Mouse (Mus musculus): ENCODE data around the gene Snrnp27.

Gene Snrnp27

DNA sequence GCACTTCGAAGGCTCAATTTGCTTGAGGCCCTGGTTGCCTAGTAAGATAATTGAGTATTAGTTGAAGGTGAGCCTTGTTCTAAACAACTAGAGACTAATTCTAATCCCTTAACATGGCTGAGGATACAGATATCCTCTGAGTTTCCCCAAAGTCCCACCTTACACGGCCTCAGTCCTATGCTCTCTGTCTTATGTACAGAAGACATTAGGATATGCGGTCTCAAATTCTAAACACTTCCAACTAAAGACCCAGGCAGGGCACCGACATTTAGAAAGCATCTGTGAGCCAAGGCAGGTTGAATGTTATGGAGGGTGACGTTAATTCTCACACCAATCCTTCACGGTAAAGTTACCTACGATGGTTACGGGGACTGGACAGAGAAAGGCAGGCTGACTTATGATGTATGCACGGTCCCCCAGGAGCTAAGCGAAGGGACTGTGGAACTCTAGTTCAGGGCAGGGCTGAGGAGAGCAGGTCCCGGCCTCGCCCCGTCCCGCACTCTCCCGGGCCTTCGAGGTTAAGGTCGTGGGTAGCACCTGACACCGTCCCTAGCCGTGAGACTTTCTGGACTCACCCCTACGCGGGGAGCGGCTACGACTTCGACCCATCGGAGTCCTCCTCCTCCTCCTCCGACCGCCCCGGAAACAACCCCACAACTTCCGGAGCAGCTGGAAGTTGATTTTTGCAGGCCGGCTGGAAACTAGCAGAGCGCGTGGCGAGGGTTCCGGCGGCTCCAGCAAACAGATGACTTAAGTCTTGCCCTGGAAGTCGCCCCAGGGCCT lies at the start of gene Snrnp27:
Gene Snrnp27 (minus strand): TSS at position 651 of the 783 bp plus-strand sequence.
- peak; percentile 93 for DNase-seq (ENCODE audit: low read depth, low spot score)

DNA sequence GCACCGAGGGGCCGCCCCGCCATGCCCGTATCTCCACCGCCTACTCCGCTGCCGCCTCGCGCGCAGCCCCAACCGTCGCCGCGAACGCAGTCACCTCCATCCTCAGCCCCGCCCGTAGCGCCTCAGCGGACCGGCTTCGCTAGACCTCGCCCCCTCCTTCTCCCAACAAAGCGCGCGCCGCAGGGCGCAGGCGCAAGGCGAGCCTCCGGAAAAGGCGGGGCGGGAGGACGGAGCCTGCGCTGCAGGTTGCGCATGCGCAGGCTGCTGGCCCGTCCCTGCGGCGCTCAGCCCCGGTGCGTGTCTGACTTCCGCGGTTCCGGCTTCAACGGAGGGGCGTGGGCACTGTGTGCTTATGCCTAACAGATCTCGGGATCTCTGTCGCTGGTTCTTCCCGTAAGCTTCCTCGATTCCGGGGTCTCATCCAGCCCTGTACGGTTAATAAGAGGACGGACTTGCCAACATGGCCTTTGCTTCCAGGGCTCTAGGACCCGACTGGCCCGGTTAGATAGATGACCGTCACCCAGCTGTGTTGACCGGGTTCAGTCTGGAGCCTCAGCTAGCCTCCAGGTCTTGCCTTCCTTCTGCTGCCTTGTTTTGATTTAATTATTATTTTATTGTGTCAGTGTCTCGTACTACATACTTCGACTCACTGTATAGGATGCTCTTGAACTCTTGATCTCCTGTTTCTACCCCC lies 49.0 kb upstream of the Snrnp27 start, which contains the start of gene Gmcl1:
Gene Gmcl1 (minus strand): TSS at position 201 of the 694 bp plus-strand sequence.
- peak; percentile 99 for DNase-seq (ENCODE audit: low read depth, low spot score)

DNA sequence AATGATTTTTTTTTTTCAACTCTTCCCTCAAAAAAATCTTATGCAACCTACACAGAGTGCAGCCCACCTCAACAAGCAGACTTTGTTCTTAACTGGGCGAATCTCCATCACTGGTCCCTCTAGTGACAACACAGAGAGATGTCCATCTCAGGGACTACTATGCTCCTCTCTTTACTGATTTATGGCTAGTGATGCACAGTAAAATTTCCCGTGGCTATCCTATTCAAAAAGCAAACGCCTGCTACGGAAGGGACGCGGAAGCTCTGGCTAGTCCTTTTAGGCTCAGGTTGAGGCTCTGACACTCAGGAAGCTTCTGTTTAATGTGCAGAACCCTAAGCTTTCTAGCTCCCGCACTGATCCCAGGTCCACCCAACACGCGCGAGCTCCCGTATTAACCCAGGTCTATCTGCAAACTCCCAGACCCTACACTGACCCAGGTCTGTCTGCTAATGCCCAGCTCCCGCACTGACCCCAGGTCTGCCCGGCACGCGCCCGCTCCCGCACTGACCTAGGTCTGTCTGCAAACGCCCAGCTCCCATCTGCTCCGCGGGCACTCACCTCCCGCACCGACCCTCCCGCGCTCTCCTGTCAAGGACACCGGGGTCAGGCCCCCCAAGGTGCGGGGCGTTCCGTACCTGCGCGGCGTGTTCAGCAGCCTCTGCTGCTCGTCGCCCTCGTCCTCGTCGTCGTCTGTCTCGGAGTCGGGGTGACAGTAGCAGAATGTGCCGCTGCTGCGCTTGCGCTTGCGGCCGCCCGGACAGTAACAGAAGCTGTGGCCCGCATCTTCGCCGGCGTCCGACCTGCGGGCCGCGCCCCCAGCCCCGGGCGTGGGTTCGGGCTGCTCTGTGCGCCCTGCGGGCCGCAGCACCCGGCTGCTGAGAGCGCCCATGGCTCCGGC lies 48.2 kb upstream of the Snrnp27 start:
- peak; percentile 16 for DNase-seq (ENCODE audit: low read depth, low spot score)

GRCm38 (mm10) chr6:86728711-86729110 lies 44.4 kb upstream of the Snrnp27 start:
- DNase-seq (ENCODE audit: low read depth, low spot score) = no peak

DNA sequence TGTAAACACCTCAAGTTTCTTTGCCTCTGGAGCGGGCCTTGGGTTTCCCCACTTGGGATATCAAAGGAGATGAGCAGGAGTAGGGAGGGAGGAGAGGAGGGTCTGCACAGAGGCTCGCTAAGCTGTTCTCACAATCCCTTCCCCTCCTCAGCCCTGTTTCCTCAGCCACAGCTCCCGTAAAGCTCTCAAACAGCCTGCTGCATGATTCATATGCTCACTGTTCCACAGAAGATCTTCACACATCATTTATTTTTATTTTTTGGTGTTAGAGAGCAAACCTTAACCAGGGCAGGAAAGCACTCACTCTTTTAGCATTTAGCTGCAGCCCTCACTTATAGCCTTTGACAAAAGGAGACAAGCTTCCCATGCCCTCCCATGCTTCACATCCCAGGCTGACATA lies 37.7 kb upstream of the Snrnp27 start:
- no peak for DNase-seq (ENCODE audit: low read depth, low spot score)

DNA sequence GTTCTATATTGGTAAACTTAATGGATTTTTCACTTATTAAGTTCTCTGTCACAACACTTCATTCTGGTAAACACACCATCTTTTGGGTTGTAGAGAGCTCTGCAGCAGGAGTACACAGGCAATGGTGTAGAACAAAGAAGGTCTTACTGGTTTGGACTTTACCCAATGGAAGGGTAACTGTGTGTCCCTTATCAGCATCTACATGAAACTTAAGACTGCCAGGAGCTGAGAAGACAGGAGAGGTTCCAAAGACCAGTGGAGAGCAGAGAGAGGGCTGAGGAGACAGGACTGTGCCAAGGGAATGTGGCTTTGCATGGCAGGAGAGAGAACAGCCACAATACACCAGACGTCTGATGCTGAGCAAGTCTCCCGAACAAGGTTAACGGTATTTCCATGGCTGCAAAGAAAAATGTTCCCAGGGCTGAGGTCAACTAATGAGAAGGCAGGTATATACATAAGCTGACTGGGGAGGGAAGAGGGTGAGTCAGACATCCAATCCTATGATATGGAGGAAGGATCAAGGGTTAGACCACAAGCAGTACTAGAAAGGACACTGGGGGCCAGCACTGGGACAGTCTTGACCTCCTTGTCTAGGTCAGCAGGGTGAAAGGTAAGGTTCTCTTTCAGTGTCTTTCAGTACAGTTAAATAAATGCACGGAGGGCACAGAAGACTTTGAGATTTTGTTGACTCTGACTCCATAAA lies 23.9 kb upstream of the Snrnp27 start:
- no peak for DNase-seq (ENCODE audit: low read depth, low spot score)

DNA sequence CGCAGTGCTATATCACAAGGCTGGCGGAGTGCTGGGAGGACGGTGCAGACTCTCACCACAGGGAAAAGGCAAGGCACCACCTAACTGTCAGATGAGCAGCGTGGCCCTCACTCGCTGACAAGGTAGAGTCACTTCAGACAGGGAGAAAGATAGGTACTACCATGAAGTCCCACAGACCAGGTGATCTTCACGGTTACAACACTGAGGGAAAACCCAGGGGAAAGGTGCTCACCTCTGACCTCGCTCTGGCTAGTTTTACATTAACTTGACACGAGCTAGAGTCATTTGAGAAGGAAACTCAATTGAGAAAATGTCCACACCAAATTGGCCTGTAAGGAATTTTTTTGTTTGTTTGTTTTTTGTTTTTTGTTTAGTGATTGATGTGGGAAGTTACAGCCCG lies 18.3 kb upstream of the Snrnp27 start:
- DNase-seq (ENCODE audit: low read depth, low spot score) = no peak

GRCm38 (mm10) chr6:86697903-86698302 lies 13.6 kb upstream of the Snrnp27 start:
- DNase-seq (ENCODE audit: low read depth, low spot score) = no peak

- DNase-seq (ENCODE audit: low read depth, low spot score) = no peak
Observed at GRCm38 (mm10) chr6:86696213-86696612, 11.9 kb upstream of the Snrnp27 start.

GRCm38 (mm10) chr6:86694465-86694864 lies 10.1 kb upstream of the Snrnp27 start:
- peak; percentile 66 for DNase-seq (ENCODE audit: low read depth, low spot score)

DNA sequence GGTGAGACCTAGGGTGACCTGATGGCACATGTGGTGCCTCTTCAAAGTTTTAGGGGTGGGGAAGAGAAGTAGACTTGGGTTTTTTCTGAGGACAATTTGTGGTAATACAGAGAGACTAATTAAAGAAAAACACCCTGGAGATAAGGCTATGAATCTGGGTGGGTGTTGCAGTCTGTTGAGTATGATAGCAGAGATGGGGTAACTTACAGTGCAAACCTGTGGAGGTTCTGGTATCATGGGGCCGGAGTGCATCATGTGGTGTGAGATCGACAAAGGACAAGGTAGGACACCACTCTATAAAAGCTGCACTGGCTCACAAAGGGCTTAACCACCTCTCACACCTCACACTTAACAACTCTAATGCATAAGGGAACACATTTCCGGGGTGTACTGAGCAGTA lies 5.3 kb upstream of the Snrnp27 start:
- DNase-seq (ENCODE audit: low read depth, low spot score) = no peak

GRCm38 (mm10) chr6:86686971-86687370 lies 2.6 kb upstream of the Snrnp27 start:
- no peak for DNase-seq (ENCODE audit: low read depth, low spot score)

DNA sequence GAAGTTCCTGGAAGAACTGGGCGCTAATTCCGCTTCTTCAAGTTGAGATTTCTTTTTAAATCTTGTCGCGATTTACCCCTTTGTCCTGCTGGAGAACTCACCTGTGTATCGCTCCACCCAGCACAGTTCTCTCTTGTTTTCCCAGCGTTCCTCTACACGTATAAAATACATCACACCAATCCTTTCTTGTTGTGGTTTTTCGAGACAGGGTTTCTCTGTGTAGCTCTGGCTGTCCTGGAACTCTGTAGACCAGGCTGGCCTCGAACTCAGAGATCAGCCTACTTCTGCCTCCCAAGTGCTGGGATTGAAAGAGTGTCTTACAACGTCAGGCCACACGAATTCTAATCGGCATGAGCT lies 311 bp upstream of the Snrnp27 start:
- DNase-seq (ENCODE audit: low read depth, low spot score) = no peak

- no peak for DNase-seq (ENCODE audit: low read depth, low spot score)
Observed at GRCm38 (mm10) chr6:86681289-86681688, 3.0 kb downstream of the Snrnp27 start.

- peak; percentile 42 for DNase-seq (ENCODE audit: low read depth, low spot score)
Observed at GRCm38 (mm10) chr6:86678341-86678740, 6.0 kb downstream of the Snrnp27 start.

DNA sequence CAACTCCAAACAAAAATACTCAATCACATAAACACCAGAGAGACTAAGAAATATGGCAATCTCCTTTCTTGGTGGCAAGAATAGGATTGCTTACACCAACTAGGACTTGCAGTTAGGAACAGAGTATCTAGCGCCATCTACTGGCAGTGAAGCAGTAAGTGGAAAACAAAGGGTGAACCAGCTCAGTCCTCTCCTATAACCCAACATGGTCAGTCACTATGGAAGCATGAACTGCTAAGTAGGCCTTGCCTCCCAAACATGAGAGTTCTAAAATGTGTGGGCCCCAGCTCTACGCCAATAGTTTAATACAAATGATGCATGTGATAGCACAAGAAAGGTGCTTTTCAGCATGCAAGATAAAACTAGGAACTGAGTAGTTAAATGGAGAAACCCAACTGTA lies 13.4 kb downstream of the Snrnp27 start:
- DNase-seq (ENCODE audit: low read depth, low spot score) = peak; percentile 88

DNA sequence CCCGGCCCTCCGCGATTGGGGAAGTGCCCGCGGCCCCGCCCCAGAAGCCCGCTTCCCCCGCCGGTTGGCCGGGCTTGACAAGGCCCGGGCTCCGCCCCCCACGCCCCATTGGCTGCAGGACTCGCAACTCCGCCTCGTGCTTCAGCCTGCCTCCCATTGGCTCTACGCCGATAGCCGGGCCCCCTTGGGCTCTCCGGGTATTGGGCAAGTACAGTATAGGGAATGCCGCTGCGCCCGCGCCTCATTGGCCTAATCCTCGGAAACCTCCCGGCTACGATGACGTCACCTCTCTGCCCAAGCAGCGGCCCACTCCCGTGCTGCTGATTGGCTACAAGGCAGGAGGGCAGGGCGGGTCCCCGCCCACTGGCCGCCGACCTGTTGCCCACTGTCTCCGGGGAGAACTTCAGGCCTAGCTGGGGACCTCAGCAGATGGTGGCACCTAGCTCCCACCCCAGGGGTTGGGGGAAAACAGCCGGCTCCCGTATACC lies 15.0 kb downstream of the Snrnp27 start:
- DNase-seq (ENCODE audit: low read depth, low spot score) = peak; percentile 100

DNA sequence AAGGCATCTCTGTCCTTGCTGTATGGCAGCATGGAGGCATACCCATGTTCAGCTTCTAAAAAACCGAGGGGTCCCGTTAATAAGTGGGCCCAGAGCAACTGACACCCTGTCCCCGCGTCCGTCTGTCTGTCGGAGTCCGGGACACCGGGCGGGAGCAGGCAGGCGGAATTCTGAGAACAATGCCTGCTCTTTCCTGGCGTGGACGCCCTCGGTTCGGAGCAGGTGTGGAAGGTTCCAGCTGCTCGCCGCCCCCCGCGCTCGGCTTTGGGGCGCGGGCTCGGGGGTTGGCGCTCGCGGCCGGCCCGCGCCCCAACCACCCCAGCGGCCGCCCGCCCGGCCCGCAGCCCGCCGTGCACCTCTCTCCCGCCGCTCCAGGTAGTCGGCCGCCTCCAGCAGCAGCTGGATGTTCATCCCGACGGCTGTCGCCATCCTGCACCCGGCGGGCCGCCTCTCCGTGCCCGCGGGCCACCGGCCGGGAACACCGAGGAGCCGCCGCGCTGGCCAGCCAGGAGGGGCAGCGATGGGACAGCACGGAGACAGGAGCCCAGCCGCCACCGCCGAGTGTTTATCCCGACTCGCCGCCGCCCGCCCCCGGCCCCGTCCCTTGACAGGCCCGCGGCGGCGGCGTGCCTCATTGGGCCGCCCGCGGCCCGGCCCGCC lies 15.6 kb downstream of the Snrnp27 start, which contains the start of gene Mxd1:
Gene Mxd1 (minus strand): TSS at position 582 of the 660 bp plus-strand sequence.
- peak; percentile 24 for DNase-seq (ENCODE audit: low read depth, low spot score)

DNA sequence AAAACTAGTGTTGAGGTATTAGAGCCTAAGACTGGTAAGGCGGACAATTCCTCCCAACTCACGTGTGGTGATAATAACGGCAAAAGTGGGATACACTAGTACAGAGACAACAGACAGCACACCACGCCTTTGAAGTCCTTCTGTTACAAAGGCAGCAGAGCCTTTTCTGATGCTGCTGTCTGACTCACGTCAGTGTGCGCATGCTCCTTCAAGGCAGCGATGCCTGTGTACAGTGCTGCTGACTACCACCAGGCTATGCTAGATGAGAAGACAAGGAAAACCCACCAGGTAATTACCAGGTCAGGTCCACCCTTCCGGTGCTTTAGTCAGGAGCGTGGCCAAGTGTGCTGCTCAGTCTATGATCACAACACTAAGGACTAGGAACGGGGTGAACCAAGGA lies 17.3 kb downstream of the Snrnp27 start:
- no peak for DNase-seq (ENCODE audit: low read depth, low spot score)

DNA sequence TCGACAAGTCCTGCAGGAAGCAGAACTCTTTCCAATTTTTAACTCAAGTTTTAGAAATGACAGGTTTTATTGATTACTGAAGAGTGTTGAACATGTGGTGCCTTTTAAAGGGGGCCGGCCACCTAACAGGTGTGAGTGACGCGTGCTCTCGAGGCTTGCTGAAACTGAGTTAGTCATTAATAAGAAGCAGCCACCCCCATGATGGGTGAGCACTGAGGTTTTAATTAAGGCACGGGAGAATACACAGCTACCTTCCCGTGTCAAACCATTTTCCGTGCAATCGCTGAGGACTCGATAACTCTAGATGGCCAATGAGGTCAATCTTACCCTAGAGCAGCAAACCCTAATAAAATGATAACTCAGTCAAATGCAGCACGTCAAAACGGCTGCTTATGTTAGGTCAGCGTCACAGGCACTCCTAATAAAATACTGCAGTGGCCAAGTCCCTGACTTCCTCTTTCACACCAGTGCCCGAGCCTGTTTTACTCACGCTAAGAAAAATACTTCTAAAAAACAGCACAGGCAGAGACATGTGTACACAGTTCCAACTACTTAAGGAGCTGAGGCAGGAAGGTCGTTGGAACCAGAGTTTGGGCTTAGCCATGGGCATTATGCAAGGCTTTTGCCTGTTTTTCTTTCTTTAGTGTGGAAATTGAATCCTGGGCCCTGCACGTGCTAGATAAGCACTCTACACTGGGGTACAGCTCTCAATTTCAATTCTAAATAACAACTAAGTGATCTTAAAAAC lies 18.6 kb downstream of the Snrnp27 start:
- DNase-seq (ENCODE audit: low read depth, low spot score) = no peak
